Mouse (Mus musculus) liver, embryonic 14.5 days (tissue): Measurements from ENCODE around the gene Slc45a1.
A peak's percentile ranks its signal among the peaks of the same experiment; 100 is the strongest.

Source experiments
- CTCF ChIP-seq: IDR thresholded peaks from 2 replicates; pipeline ENCODE4 v1.5.1; 2016; ENCODE audit warnings: antibody characterized with exemption, low read depth, control low read depth
- EP300 ChIP-seq: IDR thresholded peaks from 2 replicates; pipeline ENCODE4 v1.6.1; 2016; ENCODE audit warnings: antibody characterized with exemption, low read depth

DNA sequence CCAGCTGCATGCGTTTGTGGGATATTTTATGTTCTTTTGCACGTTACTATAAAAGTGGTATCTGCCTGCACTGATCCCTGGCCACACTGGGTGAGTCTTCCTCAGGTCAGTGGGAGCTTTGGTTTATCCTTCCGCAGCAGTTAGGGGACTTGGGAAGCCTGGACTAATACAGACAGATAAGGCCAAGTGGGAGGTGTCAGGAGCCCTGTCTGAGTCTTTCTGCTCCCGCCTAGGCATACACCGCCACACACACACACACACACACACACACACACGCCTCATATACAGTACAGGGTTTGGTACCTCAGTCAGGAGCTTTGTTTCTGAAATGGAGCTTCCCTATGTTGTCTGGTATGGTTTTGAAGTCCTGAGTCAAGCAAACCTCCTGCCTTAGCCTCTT, 59.9 kb downstream of the Slc45a1 start:
- no peak for TF ChIP-seq CTCF
- peak; percentile 53 for TF ChIP-seq EP300
